Mouse (Mus musculus): ENCODE data around the gene Fmod. TPM values are rescaled to one million over a fixed set of nuclear protein-coding genes. Genes with fewer than 3 reads are reported as not detected.
A peak's percentile ranks its signal among the peaks of the same experiment; 100 is the strongest.

Gene Fmod
- total and polyA plus RNA-seq, 2 experiments from 2014 or later: 16.3 to 21.8 TPM

DNA sequence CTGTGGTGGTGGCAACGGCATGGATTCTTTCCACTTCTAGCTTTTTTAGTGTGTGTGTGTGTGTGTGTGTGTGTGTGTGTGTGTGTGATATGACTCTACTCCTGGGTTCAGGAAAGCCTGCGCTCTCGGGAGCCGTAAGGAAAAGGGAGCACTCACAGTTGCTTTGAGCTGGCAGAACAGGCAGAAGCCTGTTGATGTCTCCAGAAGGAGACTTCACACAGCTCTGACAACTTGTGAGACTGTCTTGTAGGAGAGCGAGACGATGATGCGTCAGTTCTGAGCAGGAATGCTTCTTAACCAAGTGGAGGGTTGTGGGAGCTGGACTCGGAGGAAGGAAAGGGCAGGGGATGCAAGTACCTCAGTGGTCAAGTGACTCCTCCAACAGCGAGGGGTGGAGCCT is 10.3 kb upstream of the Fmod start:
- H3K36me3 ChIP-seq (ENCODE audit: insufficient read depth, low read length): no peaks in the 10 kb centered on the region
- H3K4me3 ChIP-seq (ENCODE audit: low read length): no peak overlapping the region
- WGBS: 87% methylated on average over 9 of the region's 9 CpGs
- TF ChIP-seq CTCF (IDR thresholded peaks at IDR 0.05; ENCODE audit: low read depth): no peak
- no peak overlapping the region for H3K4me2 ChIP-seq (ENCODE audit: low read depth, low read length)
- DNase-seq (ENCODE audit: low spot score) (no peak), ATAC-seq (no peak)
- H3K9me3 ChIP-seq (ENCODE audit: low read length): no peaks in the 10 kb centered on the region
- H3K27me3 ChIP-seq (ENCODE audit: insufficient read depth, low read length): no peaks in the 10 kb centered on the region
- H3K4me1 ChIP-seq (ENCODE audit: insufficient read depth, low read length): no peaks in the 10 kb centered on the region
- no peak overlapping the region for H3K27ac ChIP-seq
- H3K9ac ChIP-seq (replicated peaks; ENCODE audit: low read length): no peak overlapping the region

DNA sequence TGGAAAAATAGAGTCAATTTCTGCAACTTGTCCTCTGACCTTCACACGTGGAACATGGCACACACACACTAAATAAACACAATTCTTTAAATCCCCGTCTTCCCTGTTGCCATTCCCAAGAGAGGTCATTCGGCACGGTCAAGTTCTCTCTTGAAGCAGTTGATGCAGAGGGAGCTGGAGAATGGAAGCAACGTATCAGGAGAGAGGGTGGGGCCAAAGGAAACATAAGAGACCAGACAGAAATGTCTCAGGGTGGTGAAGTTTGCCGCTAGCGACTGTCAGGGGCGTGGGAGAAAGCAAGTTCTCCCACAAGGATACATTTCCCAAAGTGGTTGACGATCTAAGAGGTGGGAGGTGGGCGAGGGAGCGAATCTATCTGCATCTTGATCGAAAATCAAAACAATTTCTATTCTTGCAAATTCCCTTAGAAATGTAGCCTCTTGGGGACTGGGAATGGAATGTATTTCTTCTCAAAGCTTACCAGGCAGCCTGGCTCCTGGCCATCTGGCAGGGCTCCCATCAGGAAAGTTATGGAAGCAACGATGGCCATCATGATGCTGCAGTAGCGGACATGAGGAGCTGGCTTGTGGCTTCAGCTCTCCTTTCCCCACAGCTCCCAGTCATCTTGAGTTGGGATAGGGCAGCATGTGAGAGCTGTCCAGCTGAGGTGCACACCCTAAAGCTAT is 8.8 kb upstream of the Fmod start:
- H3K9ac ChIP-seq (replicated peaks; ENCODE audit: low read length): no peak overlapping the region
- H3K36me3 ChIP-seq (ENCODE audit: insufficient read depth, low read length): no peaks in the 10 kb centered on the region
- no peak overlapping the region for H3K27ac ChIP-seq
- no peaks in the 10 kb centered on the region for H3K4me1 ChIP-seq (ENCODE audit: insufficient read depth, low read length)
- no peaks in the 10 kb centered on the region for H3K9me3 ChIP-seq (ENCODE audit: low read length)
- no peak overlapping the region for H3K4me2 ChIP-seq (ENCODE audit: low read depth, low read length)
- TF ChIP-seq CTCF (IDR thresholded peaks at IDR 0.05; ENCODE audit: low read depth): no peak
- DNase-seq (ENCODE audit: low spot score) (peak; percentile 27), ATAC-seq (no peak)
- WGBS: 72% methylated on average over 14 of the region's 14 CpGs
- no peak overlapping the region for H3K4me3 ChIP-seq (ENCODE audit: low read length)
- H3K27me3 ChIP-seq (ENCODE audit: insufficient read depth, low read length): no peaks in the 10 kb centered on the region

DNA sequence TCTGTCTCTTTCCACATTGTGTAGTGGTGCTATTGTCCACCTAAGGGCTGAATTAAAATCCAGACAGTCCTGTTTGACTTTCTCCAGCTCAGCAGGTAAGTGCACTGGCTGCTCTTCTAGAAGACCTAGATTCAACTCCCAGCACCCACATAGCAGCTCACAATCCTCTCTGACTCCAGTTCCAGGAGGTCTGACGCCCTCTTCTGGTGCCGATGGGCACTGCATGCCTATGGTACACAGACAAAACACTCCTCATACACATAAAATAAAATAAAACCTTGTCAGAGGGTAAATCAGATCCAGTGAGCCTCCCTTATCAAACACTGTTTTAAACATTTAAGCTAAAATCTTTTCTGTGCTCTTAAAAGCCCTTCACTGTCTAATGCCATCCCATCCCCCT is 562 bp upstream of the Fmod start:
- no peak overlapping the region for H3K27ac ChIP-seq
- peak; percentile 43 for TF ChIP-seq CTCF (IDR thresholded peaks at IDR 0.05; ENCODE audit: low read depth)
- DNase-seq (ENCODE audit: low spot score) (no peak), ATAC-seq (no peak)
- H3K4me3 ChIP-seq (ENCODE audit: low read length): no peak overlapping the region
- H3K4me2 ChIP-seq (ENCODE audit: low read depth, low read length): no peak overlapping the region
- no peaks in the 10 kb centered on the region for H3K9me3 ChIP-seq (ENCODE audit: low read length)
- H3K9ac ChIP-seq (replicated peaks; ENCODE audit: low read length): no peak overlapping the region
- WGBS: 61% methylated on average over 2 of the region's 2 CpGs
- H3K36me3 ChIP-seq (ENCODE audit: insufficient read depth, low read length): no peaks in the 10 kb centered on the region
- no peaks in the 10 kb centered on the region for H3K27me3 ChIP-seq (ENCODE audit: insufficient read depth, low read length)
- 0 out of 2 replicates have a peak, but pooled peaks cover 4% of the 10 kb centered on the region for H3K4me1 ChIP-seq (ENCODE audit: insufficient read depth, low read length)

DNA sequence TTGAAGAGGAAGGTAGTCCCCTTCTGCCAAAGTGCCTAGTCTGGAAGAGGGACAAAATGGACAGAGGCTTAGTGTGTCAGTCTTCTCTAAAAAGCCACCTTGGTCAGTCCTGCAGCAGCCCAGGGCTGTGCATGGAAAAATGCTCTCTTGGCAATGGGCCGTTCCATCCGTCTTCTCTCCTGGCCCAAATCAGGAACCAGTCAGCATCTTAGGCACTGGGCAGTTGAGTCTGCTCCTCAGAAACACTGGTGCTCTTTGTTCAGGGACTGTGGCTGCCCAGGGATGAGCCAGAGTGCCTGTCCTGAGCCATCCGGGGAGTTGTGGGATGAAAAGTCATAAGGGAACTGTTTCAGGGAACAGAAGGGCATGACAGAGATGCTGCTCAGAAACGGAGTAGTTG is 1.3 kb downstream of the Fmod start:
- Histone ChIP-seq H3K9me3 (ENCODE audit: low read length) (no peaks in the 10 kb centered on the region), H3K27me3 (ENCODE audit: insufficient read depth, low read length) (no peaks in the 10 kb centered on the region), H3K36me3 (ENCODE audit: insufficient read depth, low read length) (no peaks in the 10 kb centered on the region), H3K4me2 (ENCODE audit: low read depth, low read length) (no peak overlapping the region), H3K4me1 (ENCODE audit: insufficient read depth, low read length) (peaks cover 4% of the 10 kb centered on the region; the same call in 1 of the 2 replicates), H3K27ac (no peak overlapping the region), H3K9ac (replicated peaks; ENCODE audit: low read length) (no peak overlapping the region), H3K4me3 (ENCODE audit: low read length) (no peak overlapping the region)
- no peak for ATAC-seq
- DNase-seq (ENCODE audit: low spot score): no peak
- WGBS: 82% methylated on average over 4 of the region's 4 CpGs
- TF ChIP-seq CTCF (IDR thresholded peaks at IDR 0.05; ENCODE audit: low read depth): no peak

DNA sequence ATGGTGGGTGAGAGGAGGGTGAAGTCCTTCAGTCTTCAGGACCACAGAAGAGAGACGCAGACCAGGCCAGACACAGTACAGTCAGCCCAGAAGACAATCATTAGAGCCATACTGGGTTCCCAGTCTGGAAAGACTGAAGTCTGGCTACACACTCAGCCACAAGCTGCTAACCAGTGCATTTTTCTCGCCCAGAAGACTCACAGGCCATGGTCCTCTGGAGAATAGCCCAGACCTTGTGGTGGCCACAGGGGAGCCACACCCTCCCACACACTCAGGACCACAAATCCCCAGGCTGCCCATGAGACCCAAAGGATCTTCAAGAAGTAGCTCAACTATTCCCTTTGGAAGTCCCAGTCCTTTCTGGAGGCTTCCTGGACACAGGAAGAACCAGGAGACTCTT is 2.3 kb downstream of the Fmod start:
- Histone ChIP-seq H3K4me2 (ENCODE audit: low read depth, low read length) (no peak overlapping the region), H3K36me3 (ENCODE audit: insufficient read depth, low read length) (no peaks in the 10 kb centered on the region), H3K9me3 (ENCODE audit: low read length) (no peaks in the 10 kb centered on the region), H3K4me3 (ENCODE audit: low read length) (no peak overlapping the region), H3K4me1 (ENCODE audit: insufficient read depth, low read length) (peaks cover 4% of the 10 kb centered on the region; the same call in 1 of the 2 replicates), H3K27me3 (ENCODE audit: insufficient read depth, low read length) (no peaks in the 10 kb centered on the region), H3K9ac (replicated peaks; ENCODE audit: low read length) (no peak overlapping the region), H3K27ac (no peak overlapping the region)
- no peak for TF ChIP-seq CTCF (IDR thresholded peaks at IDR 0.05; ENCODE audit: low read depth)
- WGBS: 92% methylated on average over 2 of the region's 2 CpGs
- ATAC-seq: no peak
- no peak for DNase-seq (ENCODE audit: low spot score)

DNA sequence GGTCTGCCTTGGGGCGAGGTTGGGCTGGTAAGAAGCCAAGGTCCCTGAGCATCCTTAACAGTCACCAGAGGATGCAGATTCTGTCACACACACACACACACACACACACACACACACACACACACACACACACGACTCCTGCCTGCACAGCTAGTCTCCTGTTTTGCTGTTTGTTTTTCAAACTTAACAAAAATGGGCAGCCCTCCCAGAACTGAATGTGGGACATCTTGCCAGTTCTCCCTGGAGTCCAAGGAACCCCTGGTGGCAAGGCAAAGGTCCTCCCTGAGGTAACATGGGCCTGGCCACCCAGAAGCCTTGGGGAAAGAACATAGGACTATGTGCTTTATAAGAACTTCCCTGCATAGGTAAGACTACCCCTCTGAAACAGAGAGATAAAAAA is 4.8 kb downstream of the Fmod start:
- DNase-seq (ENCODE audit: low spot score): no peak
- WGBS: 34% methylated on average over 2 of the region's 2 CpGs
- no peak overlapping the region for H3K27ac ChIP-seq

DNA sequence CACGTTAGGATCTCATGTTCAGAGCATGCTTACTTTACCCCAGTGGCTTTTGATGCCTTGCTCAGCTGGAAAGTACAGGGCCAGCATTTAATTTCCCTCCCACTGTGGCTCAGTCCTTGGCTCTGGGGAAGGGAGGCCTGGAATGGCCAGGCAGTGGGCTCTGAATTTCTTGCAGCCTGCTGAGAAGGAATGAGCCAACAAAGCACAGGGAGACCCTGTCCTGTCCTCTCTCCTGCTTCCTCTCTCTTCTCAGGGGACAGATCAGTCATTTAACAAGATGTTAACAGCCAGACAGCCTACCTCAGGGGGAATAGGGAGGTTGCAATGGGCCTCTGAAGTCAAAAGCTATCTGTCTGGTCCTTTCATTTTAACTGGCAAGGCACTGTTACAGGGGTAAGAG is 5.3 kb downstream of the Fmod start:
- Histone ChIP-seq H3K4me3 (ENCODE audit: low read length) (no peak overlapping the region), H3K9ac (replicated peaks; ENCODE audit: low read length) (no peak overlapping the region)

More for the DNA sequence above, 4.8 kb downstream of the Fmod start:
- Histone ChIP-seq H3K4me3 (ENCODE audit: low read length) (no peak overlapping the region), H3K4me2 (ENCODE audit: low read depth, low read length) (no peak overlapping the region), H3K4me1 (ENCODE audit: insufficient read depth, low read length) (peaks cover 8% of the 10 kb centered on the region), H3K9me3 (ENCODE audit: low read length) (no peaks in the 10 kb centered on the region), H3K36me3 (ENCODE audit: insufficient read depth, low read length) (no peaks in the 10 kb centered on the region), H3K27me3 (ENCODE audit: insufficient read depth, low read length) (no peaks in the 10 kb centered on the region), H3K9ac (replicated peaks; ENCODE audit: low read length) (no peak overlapping the region)
- no peak for ATAC-seq
- no peak for TF ChIP-seq CTCF (IDR thresholded peaks at IDR 0.05; ENCODE audit: low read depth)

More for the DNA sequence above, 5.3 kb downstream of the Fmod start:
- Histone ChIP-seq H3K4me1 (ENCODE audit: insufficient read depth, low read length) (peaks cover 8% of the 10 kb centered on the region), H3K9me3 (ENCODE audit: low read length) (no peaks in the 10 kb centered on the region), H3K4me2 (ENCODE audit: low read depth, low read length) (no peak overlapping the region), H3K27ac (no peak overlapping the region), H3K27me3 (ENCODE audit: insufficient read depth, low read length) (no peaks in the 10 kb centered on the region), H3K36me3 (ENCODE audit: insufficient read depth, low read length) (no peaks in the 10 kb centered on the region)
- ATAC-seq (no peak), DNase-seq (ENCODE audit: low spot score) (no peak)
- 19% methylated on average over 1 of the region's 1 CpGs for WGBS
- TF ChIP-seq CTCF (IDR thresholded peaks at IDR 0.05; ENCODE audit: low read depth): no peak
